Mouse (Mus musculus) megakaryocyte, adult 5-6 weeks (primary cell): ENCODE data around the gene Tymp. TPM values are rescaled to one million over a fixed set of nuclear protein-coding genes. Genes with fewer than 3 reads are reported as not detected.

Experiments used
- ATAC-seq: 2 replicates; pipeline ENCODE4 v1.8.0; 2016; ENCODE audit warnings: mild to moderate bottlenecking, inconsistent platforms; ENCODE audit not compliant: poor library complexity, severe bottlenecking
- total RNA-seq, 2 experiments: library from RNA; stranded (forward) in 1 of 2; stranded (reverse) in 1 of 2; fragments of 153-499, 151-499 nt in 1 of 2; fragments of 221-1000, 200-1000 nt in 1 of 2; gene quantifications; 2 replicates each; pipeline versions ENCODE4 v1.2.3 to v1.2.4; 2015 to 2017

Gene Tymp
- total RNA-seq, 2 experiments from 2014 or later: 0.07 TPM; not detected in 1

DNA sequence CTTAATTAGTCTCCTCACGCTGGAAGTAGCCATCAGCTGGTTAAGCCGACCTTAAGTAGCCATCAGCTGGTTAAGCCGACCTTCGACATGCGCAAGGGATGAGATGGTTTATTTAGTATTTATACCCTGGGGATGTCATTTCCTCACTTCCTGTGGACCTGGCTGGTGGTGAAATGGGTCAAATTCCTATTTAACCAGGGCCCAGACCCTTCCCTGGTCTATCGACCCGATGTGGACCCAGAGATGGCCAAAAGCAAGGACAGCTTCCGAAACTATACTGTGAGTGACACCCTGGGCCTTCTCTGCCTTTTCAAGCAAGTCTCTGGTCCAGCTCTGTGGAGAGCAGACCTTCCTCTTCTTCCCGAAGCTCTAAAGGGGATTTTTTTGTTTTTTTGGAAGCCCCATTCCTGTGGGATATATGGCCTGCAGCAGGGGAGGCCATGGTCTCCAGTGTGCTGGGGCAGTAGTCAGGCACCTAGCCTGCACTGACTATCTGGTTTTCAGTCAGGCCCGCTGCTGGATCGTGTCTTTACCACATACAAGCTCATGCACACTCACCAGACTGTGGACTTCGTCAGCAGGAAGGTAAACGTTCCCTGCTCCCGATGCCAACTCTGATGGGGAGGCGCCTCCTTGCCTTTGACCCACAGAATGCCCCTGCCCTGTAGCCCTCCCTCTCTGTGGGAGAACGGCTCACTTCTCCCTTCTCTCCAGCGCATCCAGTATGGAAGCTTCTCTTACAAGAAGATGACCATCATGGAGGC is 41.9 kb downstream of the Tymp start:
- no peak for ATAC-seq

DNA sequence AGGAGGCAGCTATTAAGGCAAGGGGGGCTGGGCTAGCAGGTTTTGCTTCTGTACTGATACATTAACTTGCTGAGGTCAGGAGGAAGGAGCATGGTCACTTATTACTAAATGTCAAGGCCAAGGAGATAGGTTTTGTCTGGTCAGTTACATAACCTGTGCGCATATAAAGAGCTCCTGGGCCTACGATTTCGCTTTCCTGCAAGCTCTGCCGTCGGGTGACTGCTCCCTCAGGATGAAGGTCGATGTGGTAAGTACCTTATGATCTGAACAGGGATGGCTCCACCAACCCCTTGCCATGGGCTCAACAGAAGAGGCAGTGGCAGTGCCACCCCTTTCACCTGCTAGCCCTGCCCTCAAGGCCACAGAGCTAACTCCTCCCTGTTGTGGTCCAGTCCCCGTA is 42.6 kb downstream of the Tymp start, which contains the start of gene Miox:
Gene Miox, plus strand, starts transcription at position 128 of the 400 bp plus-strand sequence.
- ATAC-seq: no peak

DNA sequence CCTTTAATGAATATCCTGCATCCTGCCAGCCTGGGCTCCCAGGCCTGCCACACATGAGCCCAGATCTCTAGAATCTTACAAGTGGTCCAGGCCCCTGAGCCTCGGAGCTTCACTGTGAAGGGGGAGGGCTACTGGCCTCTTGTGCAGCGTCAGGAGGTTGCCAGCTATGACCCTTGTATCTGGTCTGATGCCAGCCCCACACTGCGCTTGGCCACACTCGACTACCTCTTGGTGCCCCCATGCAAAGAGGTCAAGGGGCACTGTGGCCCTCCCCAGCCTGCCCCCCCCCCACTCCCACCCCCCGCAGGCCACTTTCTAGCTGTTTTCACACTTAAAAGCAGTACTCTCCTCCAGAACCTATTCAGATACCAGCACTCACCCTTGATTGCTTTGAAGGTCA is 50.4 kb downstream of the Tymp start:
- no peak for ATAC-seq

DNA sequence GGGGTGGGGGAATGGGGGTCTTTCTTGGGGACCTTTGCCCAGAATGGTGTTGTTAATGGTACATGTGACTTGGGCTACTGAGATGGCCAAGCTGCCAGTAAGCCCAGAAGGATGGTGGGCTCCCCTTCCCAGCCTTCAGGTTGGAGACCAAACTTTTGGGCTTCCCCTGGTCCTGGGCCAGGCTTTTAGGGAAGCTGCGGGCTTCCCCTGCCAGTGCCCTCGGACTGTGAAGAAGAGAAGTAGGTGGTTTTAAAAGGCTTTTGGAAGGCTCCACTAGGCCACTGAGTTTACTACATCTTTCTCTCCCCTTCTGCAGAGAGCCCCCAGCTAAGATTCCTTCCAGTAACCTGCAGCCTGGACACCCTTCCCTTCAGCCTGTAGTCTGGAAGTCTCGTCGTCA is 53.2 kb downstream of the Tymp start:
- no peak; the same call in 1 of the 2 replicates for ATAC-seq

DNA sequence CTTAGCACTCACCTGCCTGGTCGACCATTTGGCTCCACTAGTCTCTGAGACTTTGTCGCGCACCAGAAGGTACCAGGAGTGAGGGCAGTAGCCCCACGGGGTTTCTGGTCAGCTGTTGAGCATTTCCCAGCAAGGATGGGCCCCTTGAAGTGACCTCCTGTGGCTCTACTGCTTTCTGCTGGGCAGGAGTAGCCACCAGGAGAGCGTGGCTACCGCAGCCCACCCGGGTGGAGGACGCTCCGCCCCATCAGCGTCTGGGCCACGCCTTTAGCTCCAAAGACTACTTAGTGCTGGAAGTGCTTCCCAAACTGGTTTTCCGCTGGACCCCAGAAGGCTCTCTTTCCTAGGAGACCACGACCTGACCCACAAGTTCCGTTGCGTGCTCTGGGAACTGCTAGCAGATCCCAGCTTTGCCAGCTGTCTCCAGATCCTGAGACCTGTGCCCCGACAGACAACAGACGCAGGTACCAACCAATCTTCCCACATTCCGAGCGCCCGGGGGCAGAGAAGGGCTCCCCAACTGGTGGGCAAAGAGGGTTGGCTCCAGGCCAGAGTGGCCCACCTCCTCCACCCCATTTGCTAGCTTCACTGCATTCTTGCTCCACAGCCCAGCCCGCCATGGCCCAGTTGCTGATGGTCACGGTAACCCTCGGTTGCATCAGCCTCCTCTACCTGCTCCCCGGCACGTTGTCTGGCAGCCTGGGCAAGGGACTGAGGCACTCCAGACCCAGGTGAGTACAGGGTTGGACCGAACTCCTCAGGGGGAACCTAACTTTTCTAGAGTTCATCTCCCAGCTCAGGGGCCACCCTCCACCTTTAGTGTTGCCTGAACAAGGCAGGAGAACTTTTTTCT is 53.9 kb downstream of the Tymp start, which contains the start of gene Adm2:
Gene Adm2, plus strand, starts transcription at position 51 of the 853 bp plus-strand sequence.
- ATAC-seq: no peak

Other genes starting within 250 kb of the Tymp start
- 5.3 and 7.8 TPM in 2 replicates for gene Hdac10, start 248.3 kb downstream of the Tymp start, total RNA-seq (2015)
- 11.0 and 12.8 TPM in 2 replicates for gene Hdac10, start 248.3 kb downstream of the Tymp start, total RNA-seq (2017)
- 0.64 and 0.65 TPM in 2 replicates for gene Mapk12, start 236.3 kb downstream of the Tymp start, total RNA-seq (2015)
- not detected in 2 replicates for gene Mapk12, start 236.3 kb downstream of the Tymp start, total RNA-seq (2017)
- gene Mapk11, start 227.4 kb downstream of the Tymp start, total RNA-seq (2015): 0.40 and 0.43 TPM in 2 replicates
- 0.24 and 0.51 TPM in 2 replicates for gene Mapk11, start 227.4 kb downstream of the Tymp start, total RNA-seq (2017)
- gene Plxnb2, start 196.3 kb downstream of the Tymp start, total RNA-seq (2015): 95.9 and 101 TPM in 2 replicates
- gene Plxnb2, start 196.3 kb downstream of the Tymp start, total RNA-seq (2017): 111 and 118 TPM in 2 replicates
- gene Dennd6b, start 180.5 kb downstream of the Tymp start, total RNA-seq (2015): 0.71 and 1.4 TPM in 2 replicates
- 0.59 and 0.89 TPM in 2 replicates for gene Dennd6b, start 180.5 kb downstream of the Tymp start, total RNA-seq (2017)
- gene Ppp6r2, start 165.5 kb downstream of the Tymp start, total RNA-seq (2015): 10.5 and 13.1 TPM in 2 replicates
- 11.6 and 12.4 TPM in 2 replicates for gene Ppp6r2, start 165.5 kb downstream of the Tymp start, total RNA-seq (2017)
- 109 and 120 TPM in 2 replicates for gene Sbf1, start 61.7 kb downstream of the Tymp start, total RNA-seq (2015)
- gene Sbf1, start 61.7 kb downstream of the Tymp start, total RNA-seq (2017): 40.6 and 53.5 TPM in 2 replicates
- 0.16 TPM in 1 of 2 replicates, not detected in the other for gene Adm2, start 54.3 kb downstream of the Tymp start, total RNA-seq (2015)
- not detected in 2 replicates for gene Adm2, start 54.3 kb downstream of the Tymp start, total RNA-seq (2017)
- not detected in 2 replicates for gene Miox, start 42.6 kb downstream of the Tymp start, total RNA-seq (2015)
- 0.99 and 1.0 TPM in 2 replicates for gene Miox, start 42.6 kb downstream of the Tymp start, total RNA-seq (2017)
- 31.0 and 31.8 TPM in 2 replicates for gene Lmf2, start 21.4 kb downstream of the Tymp start, total RNA-seq (2015)
- gene Lmf2, start 21.4 kb downstream of the Tymp start, total RNA-seq (2017): 28.7 and 31.6 TPM in 2 replicates
- 89.5 and 98.1 TPM in 2 replicates for gene Ncaph2, start 21.3 kb downstream of the Tymp start, total RNA-seq (2015)
- 86.6 and 92.0 TPM in 2 replicates for gene Ncaph2, start 21.3 kb downstream of the Tymp start, total RNA-seq (2017)
- 7.3 and 10.4 TPM in 2 replicates for gene Sco2, start 3.2 kb downstream of the Tymp start, total RNA-seq (2015)
- 3.4 and 5.7 TPM in 2 replicates for gene Sco2, start 3.2 kb downstream of the Tymp start, total RNA-seq (2017)
- not detected in 2 replicates for gene Odf3b, start 2.2 kb upstream of the Tymp start, total RNA-seq (2015)
- not detected in 2 replicates for gene Odf3b, start 2.2 kb upstream of the Tymp start, total RNA-seq (2017)
- gene Klhdc7b, start 7.9 kb upstream of the Tymp start, total RNA-seq (2015): not detected in 2 replicates
- gene Klhdc7b, start 7.9 kb upstream of the Tymp start, total RNA-seq (2017): not detected in 2 replicates
- not detected in 2 replicates for gene Syce3, start 33.5 kb upstream of the Tymp start, total RNA-seq (2015)
- not detected in 2 replicates for gene Syce3, start 33.5 kb upstream of the Tymp start, total RNA-seq (2017)
- gene Cpt1b, start 48.8 kb upstream of the Tymp start, total RNA-seq (2015): 0.82 and 1.3 TPM in 2 replicates
- gene Cpt1b, start 48.8 kb upstream of the Tymp start, total RNA-seq (2017): 0.61 and 0.88 TPM in 2 replicates
- 1.8 and 2.1 TPM in 2 replicates for gene C730034F03Rik, start 52.5 kb upstream of the Tymp start, total RNA-seq (2015)
- gene C730034F03Rik, start 52.5 kb upstream of the Tymp start, total RNA-seq (2017): 7.6 and 9.2 TPM in 2 replicates
- not detected in 2 replicates for gene Gm44502, start 52.7 kb upstream of the Tymp start, total RNA-seq (2015)
- 0.26 and 0.45 TPM in 2 replicates for gene Gm44502, start 52.7 kb upstream of the Tymp start, total RNA-seq (2017)
- 68.2 and 74.9 TPM in 2 replicates for gene Chkb, start 52.9 kb upstream of the Tymp start, total RNA-seq (2015)
- gene Chkb, start 52.9 kb upstream of the Tymp start, total RNA-seq (2017): 28.6 and 29.3 TPM in 2 replicates
- gene Mapk8ip2, start 76.9 kb upstream of the Tymp start, total RNA-seq (2015): not detected in 2 replicates
- gene Mapk8ip2, start 76.9 kb upstream of the Tymp start, total RNA-seq (2017): not detected in 2 replicates
- 9.2 and 10.1 TPM in 2 replicates for gene Arsa, start 100.4 kb upstream of the Tymp start, total RNA-seq (2015)
- gene Arsa, start 100.4 kb upstream of the Tymp start, total RNA-seq (2017): 11.1 and 14.1 TPM in 2 replicates
- 0.09 and 0.11 TPM in 2 replicates for gene Shank3, start 122.6 kb upstream of the Tymp start, total RNA-seq (2015)
- not detected in 2 replicates for gene Shank3, start 122.6 kb upstream of the Tymp start, total RNA-seq (2017)
- gene Acr, start 191.3 kb upstream of the Tymp start, total RNA-seq (2015): not detected in 2 replicates
- not detected in 2 replicates for gene Acr, start 191.3 kb upstream of the Tymp start, total RNA-seq (2017)
- 2.7 and 5.0 TPM in 2 replicates for gene Rabl2, start 214.9 kb upstream of the Tymp start, total RNA-seq (2015)
- gene Rabl2, start 214.9 kb upstream of the Tymp start, total RNA-seq (2017): 1.1 and 1.6 TPM in 2 replicates